Mouse (Mus musculus) adrenal gland, postnatal 4 days (tissue): ENCODE measurements around the gene Mpnd. TPM values are rescaled to one million over a fixed set of nuclear protein-coding genes. Genes with fewer than 3 reads are reported as not detected.
"Not testable (repeated sequence)": the region's sequence is repeated elsewhere in the genome, so short reads cannot be mapped to it uniquely, and the experiment has no call there.

Source experiments
- DNase-seq, 2 experiments: peaks; one replicate each; pipeline ENCODE4 v3.0.0; 2021 to 2022; ENCODE audit warnings: low spot score in 2 of 2, mixed read lengths in 2 of 2
- total RNA-seq, 2 experiments: library from RNA; stranded (reverse); gene quantifications; 2 replicates each; pipeline ENCODE4 v1.2.3; 2021

The Mpnd gene
- total RNA-seq, 2 experiments from 2014 or later = 91.6 to 91.9 TPM

- DNase-seq = peak; percentile 99
Measured at GRCm38 (mm10) chr17:56036176-56036900, 30.8 kb downstream of the Mpnd start, which contains the start of gene Sh3gl1. Gene Sh3gl1 (minus strand): TSS chr17:56036635.

DNA sequence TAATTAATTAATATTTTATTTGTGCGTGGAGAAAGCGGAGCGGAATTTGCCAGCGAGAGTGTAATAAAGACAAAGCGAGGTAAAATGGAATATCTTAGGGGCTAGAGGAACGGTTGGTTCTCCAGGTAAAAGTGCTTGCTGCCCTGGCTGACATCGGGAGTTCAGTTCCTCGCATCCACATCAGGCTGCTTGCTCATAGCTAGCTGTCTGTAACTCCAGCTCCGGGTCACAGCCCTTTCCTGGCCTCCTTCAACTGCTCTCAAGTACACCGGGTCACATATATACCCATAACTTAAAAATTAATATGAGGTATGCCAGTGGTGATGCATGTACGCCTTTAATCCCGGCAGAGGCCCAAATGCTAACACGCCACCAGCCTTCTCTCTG is 31.4 kb downstream of the Mpnd start:
- DNase-seq = no peak

DNA sequence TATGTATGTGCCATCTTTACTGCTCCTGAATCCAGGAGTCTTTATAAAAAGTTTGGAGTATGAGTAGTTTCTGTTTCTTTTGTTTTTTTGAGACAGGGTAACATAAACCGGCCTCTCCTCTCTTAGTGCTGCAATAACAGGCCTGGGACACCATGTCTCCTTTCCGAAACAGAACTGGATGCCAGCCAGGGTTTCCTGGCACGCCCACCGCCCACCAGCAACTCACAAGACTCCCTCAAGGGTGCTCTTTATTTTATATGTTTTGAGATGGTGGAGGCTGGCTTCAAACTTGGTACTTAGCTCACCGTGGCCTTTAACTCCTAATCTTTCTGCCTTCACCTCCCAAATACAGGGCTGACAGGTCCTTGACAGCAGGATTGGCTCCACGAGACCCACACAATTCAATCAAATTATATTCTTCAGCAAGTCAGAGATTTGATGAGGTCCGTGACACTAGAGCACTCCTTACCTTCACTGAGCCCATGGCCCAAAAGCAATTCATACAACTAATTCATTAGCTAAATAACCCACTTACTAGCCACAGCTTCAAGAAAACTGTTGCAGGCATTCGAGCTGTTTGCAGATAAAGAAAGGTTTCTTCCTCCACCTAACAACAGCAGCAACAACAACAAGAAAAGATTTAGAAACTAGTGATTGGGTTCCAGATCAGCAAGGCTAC is 33.2 kb downstream of the Mpnd start:
- no peak for DNase-seq

- no peak for DNase-seq
Measured at GRCm38 (mm10) chr17:56039345-56039744, 33.8 kb downstream of the Mpnd start.

GRCm38 (mm10) chr17:56040030-56040856 is 34.7 kb downstream of the Mpnd start, which contains the start of gene Chaf1a:
Gene Chaf1a (plus strand): TSS chr17:56040439.
- peak; percentile 91 for DNase-seq

DNA sequence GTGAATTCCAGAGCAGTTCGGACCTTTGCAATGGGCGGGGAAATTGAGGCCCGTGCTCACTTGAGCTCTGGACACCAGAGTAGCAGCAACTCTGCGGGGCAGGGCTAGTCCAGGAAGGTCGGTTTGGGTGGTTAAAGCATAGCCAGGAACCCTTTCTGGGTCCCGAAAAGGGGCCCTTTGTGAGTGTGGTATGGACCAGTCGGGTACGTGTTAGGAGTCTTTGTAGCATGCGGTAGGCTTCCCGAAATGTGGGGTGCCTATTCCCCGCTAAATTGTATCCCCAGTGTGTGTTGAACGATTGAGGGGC is 35.3 kb downstream of the Mpnd start:
- DNase-seq = no peak

GRCm38 (mm10) chr17:56051369-56051768 is 45.9 kb downstream of the Mpnd start:
- DNase-seq = no peak

GRCm38 (mm10) chr17:56054938-56055337 is 49.4 kb downstream of the Mpnd start:
- no peak for DNase-seq

GRCm38 (mm10) chr17:56055945-56056678 is 50.6 kb downstream of the Mpnd start:
- no peak for DNase-seq

DNA sequence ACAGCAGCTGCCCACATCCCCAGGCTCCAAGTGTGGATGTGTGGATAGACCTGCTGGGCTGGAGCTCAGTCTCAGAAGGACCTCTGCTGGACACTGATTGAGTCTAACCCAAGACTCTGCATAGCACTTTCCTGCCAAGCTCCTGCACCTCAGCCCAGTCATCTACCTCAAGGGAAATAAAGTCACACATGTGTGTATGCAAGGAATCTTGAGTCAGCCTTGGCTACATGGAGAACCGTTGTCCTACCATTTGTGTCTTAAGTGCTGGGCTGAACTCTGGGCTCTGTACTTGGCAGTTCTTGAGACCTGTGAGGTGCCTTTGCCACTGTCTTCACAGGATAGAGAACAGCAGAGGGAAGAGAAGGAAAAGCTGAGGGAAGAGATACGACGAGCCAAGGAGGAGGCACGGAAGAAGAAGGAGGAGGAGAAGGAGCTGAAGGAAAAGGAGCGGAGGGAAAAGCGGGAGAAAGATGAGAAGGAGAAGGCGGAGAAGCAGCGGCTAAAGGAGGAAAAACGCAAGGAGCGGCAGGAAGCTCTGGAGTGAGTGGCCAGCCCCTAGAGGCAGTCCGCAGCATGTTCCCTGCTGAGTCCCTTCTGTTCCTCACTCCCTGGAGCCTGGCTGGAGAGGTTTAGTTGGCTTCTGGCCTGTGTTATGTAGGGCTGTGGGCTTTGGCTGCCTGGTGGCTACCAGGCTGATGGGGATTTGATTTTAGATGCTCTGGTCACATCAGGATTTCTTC is 52.0 kb downstream of the Mpnd start:
- no peak for DNase-seq

DNA sequence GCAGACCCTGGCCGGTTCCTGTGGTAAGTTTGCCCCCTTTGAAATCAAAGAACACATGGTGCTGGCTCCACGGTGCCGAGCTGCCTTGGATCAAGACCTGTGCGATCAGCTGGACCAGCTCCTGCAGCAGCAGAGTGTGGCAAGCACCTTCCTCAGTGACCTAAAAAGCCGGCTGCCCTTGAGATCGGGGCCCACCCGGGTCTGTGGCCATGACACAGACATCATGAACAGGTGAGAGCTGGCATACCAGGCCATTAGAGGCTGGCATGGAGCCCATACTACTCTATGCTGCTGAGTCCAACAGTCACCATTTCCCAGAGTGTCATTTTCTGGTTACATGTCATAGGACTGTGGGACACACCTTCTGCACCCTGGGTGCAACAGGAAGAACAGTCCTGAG is 56.6 kb downstream of the Mpnd start:
- DNase-seq = no peak

GRCm38 (mm10) chr17:56065715-56066114 is 60.2 kb downstream of the Mpnd start:
- not testable (repeated sequence) for DNase-seq

Other genes starting within 250 kb of the Mpnd start
- 10 to 100 TPM; 11.7 to 13.1 TPM for gene Zfp119a, start 126.8 kb upstream of the Mpnd start, total RNA-seq
- gene Zfp959, start 113.6 kb upstream of the Mpnd start, total RNA-seq = 10 to 100 TPM; 10.1 to 11.3 TPM
- 1 to 10 TPM; 7.2 to 8.0 TPM for gene Zfp119b, start 56.2 kb upstream of the Mpnd start, total RNA-seq
- gene Ebi3, start 53.1 kb upstream of the Mpnd start, total RNA-seq = 1 to 10 TPM; 2.1 to 3.0 TPM
- gene Yju2, start 46.6 kb upstream of the Mpnd start, total RNA-seq = 10 to 100 TPM; 22.7 to 26.9 TPM
- 10 to 100 TPM in 1 of 2 experiments, 1 to 10 TPM in 1; 7.3 to 16.9 TPM for gene Shd, start 35.2 kb upstream of the Mpnd start, total RNA-seq
- gene Fsd1, start 19.2 kb upstream of the Mpnd start, total RNA-seq = 1 to 10 TPM; 4.1 to 9.2 TPM
- 1 to 10 TPM; 9.3 to 9.4 TPM for gene Stap2, start 127 bp upstream of the Mpnd start, total RNA-seq
- 10 to 100 TPM; 66.3 to 67.4 TPM for gene Sh3gl1, start 30.9 kb downstream of the Mpnd start, total RNA-seq
- gene Chaf1a, start 34.7 kb downstream of the Mpnd start, total RNA-seq = 10 to 100 TPM; 15.6 to 16.2 TPM
- gene Ubxn6, start 69.3 kb downstream of the Mpnd start, total RNA-seq = 10 to 100 TPM; 74.6 to 76.8 TPM
- 10 to 100 TPM; 73.1 to 85.1 TPM for gene Hdgfl2, start 73.9 kb downstream of the Mpnd start, total RNA-seq
- 10 to 100 TPM; 29.9 to 37.0 TPM for gene Plin4, start 104.1 kb downstream of the Mpnd start, total RNA-seq
- gene Plin5, start 111.9 kb downstream of the Mpnd start, total RNA-seq = 10 to 100 TPM; 23.1 to 30.6 TPM
- 10 to 100 TPM in 1 of 2 experiments, 1 to 10 TPM in 1; 5.5 to 10.1 TPM for gene Lrg1, start 116.3 kb downstream of the Mpnd start, total RNA-seq
- gene Sema6b, start 134.6 kb downstream of the Mpnd start, total RNA-seq = 10 to 100 TPM in 1 of 2 experiments, 1 to 10 TPM in 1; 9.6 to 12.2 TPM
- 1 to 10 TPM; 8.0 to 9.2 TPM for gene Tnfaip8l1, start 156.8 kb downstream of the Mpnd start, total RNA-seq
- 10 to 100 TPM; 65.9 to 66.3 TPM for gene Mydgf, start 178.2 kb downstream of the Mpnd start, total RNA-seq
- 10 to 100 TPM; 34.4 to 37.3 TPM for gene Dpp9, start 213.2 kb downstream of the Mpnd start, total RNA-seq